Mouse (Mus musculus) adrenal gland, adult 8-10 months (tissue): ENCODE measurements around the gene 9930111J21Rik2. TPM values are rescaled to one million over a fixed set of nuclear protein-coding genes. Genes with fewer than 3 reads are reported as not detected.
"Not testable (repeated sequence)": the region's sequence is repeated elsewhere in the genome, so short reads cannot be mapped to it uniquely, and the experiment has no call there.

Source experiments
- DNase-seq: peaks from one replicate; pipeline ENCODE4 v3.0.0; 2022
- total RNA-seq, 4 experiments: library from RNA; stranded (reverse); gene quantifications; 2 replicates each; pipeline ENCODE4 v1.2.4; 2022

Gene 9930111J21Rik2
- total RNA-seq, result 1 to 10 TPM; 3.1 to 6.9 (median 3.9) TPM

GRCm38 (mm10) chr11:49051093-49051891, at the start of gene 9930111J21Rik2:
Gene 9930111J21Rik2 (minus strand): TSS chr11:49051242.
- DNase-seq, result not testable (repeated sequence)

GRCm38 (mm10) chr11:49100409-49100808, 49.4 kb upstream of the 9930111J21Rik2 start:
- DNase-seq, result no peak

- no peak for DNase-seq
Measured at GRCm38 (mm10) chr11:49095367-49095766, 44.3 kb upstream of the 9930111J21Rik2 start.

GRCm38 (mm10) chr11:49093861-49094660, 43.0 kb upstream of the 9930111J21Rik2 start:
- no peak for DNase-seq

GRCm38 (mm10) chr11:49092786-49093185, 41.7 kb upstream of the 9930111J21Rik2 start:
- DNase-seq, result no peak

GRCm38 (mm10) chr11:49092053-49092586, 41.1 kb upstream of the 9930111J21Rik2 start:
- DNase-seq, result no peak

GRCm38 (mm10) chr11:49091171-49091570, 40.1 kb upstream of the 9930111J21Rik2 start:
- DNase-seq, result no peak

- DNase-seq, result no peak
Measured at GRCm38 (mm10) chr11:49090551-49090950, 39.5 kb upstream of the 9930111J21Rik2 start.

GRCm38 (mm10) chr11:49089735-49090507, 38.9 kb upstream of the 9930111J21Rik2 start:
- DNase-seq, result no peak

- DNase-seq, result no peak
Measured at GRCm38 (mm10) chr11:49088990-49089652, 38.1 kb upstream of the 9930111J21Rik2 start.

GRCm38 (mm10) chr11:49087830-49088616, 37.0 kb upstream of the 9930111J21Rik2 start:
- no peak for DNase-seq

GRCm38 (mm10) chr11:49086858-49087361, 35.9 kb upstream of the 9930111J21Rik2 start:
- no peak for DNase-seq

- DNase-seq, result no peak
Measured at GRCm38 (mm10) chr11:49084875-49085274, 33.8 kb upstream of the 9930111J21Rik2 start.

GRCm38 (mm10) chr11:49084385-49084784, 33.3 kb upstream of the 9930111J21Rik2 start:
- DNase-seq, result no peak

GRCm38 (mm10) chr11:49083808-49084207, 32.8 kb upstream of the 9930111J21Rik2 start:
- no peak for DNase-seq

GRCm38 (mm10) chr11:49083146-49083545, 32.1 kb upstream of the 9930111J21Rik2 start:
- DNase-seq, result no peak

GRCm38 (mm10) chr11:49081886-49082285, 30.8 kb upstream of the 9930111J21Rik2 start:
- DNase-seq, result no peak

GRCm38 (mm10) chr11:49081356-49081755, 30.3 kb upstream of the 9930111J21Rik2 start:
- no peak for DNase-seq

GRCm38 (mm10) chr11:49080636-49081035, 29.6 kb upstream of the 9930111J21Rik2 start:
- DNase-seq, result no peak

GRCm38 (mm10) chr11:49078719-49079118, 27.7 kb upstream of the 9930111J21Rik2 start:
- no peak for DNase-seq

GRCm38 (mm10) chr11:49077012-49077411, 26.0 kb upstream of the 9930111J21Rik2 start:
- DNase-seq, result no peak
